Mouse (Mus musculus): ENCODE data around the gene 2810006K23Rik. TPM values are rescaled to one million over a fixed set of nuclear protein-coding genes. Genes with fewer than 3 reads are reported as not detected.
A peak's percentile ranks its signal among the peaks of the same experiment; 100 is the strongest.
"Not testable (repeated sequence)": the region's sequence is repeated elsewhere in the genome, so short reads cannot be mapped to it uniquely, and the experiment has no call there.

Gene 2810006K23Rik
- 16.2 and 16.4 TPM in 2 replicates for polyA plus RNA-seq (2015; fragmentation: Nextera tagmentation; extraction: Ambion mirVana)

DNA sequence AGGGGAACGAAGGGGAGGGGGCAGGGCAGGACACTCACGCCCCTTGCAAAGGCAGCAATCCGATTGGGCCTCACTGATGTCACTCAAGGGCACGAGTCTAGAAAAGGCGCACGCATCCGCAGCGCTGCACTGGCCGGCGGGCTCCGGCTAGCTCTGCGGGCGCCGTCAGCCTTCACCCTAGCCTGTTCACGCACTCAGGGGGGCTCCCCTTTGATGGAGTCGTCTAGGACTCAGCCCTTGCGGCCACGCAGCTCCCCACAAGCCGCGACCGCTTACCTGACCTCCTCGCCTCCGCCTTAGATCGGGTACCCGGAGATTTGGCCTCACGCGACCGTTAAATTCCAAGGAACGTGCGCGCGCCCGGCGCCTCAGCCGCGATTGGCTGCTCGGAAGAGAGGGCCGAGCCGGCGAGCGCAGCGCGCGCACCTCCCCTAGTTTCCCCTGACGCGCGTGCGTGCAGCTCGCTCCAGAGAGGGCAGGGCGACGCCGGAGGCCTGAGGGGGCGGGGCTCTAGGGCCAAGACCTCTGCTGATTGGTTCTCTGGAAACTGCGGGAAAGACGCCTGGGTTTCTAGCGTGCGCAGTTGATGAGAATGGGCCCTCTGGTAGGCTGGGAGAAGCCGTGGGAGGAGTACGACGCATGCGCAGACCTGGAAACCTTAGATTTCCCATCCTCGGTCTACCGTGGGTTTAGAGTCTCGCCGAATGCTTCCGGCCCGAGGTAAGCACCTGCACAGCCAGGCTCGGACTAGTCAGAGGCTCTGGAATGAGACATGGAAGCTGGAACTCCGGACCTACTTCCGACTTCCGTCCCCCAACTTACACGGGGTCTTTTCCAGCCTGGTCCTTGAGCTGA is at the start of gene 2810006K23Rik, which contains the start of gene Mphosph9:
Gene 2810006K23Rik (plus strand): TSS at position 580 of the 855 bp plus-strand sequence.
Gene Mphosph9 (minus strand): TSS at position 463 of the 855 bp plus-strand sequence.
- WGBS: under 1% methylated on average over 72 of the region's 72 CpGs
- peak within 1 kb of the TSS; percentile 64 for H3K4me3 ChIP-seq (replicated peaks)
- no peaks in the 10 kb centered on the region for H3K9me3 ChIP-seq
- peak within 1 kb of the TSS; percentile 81 for H3K4me2 ChIP-seq
- H3K36me3 ChIP-seq: no peaks in the 10 kb centered on the region
- H3K27me3 ChIP-seq (replicated peaks): no peaks in the 10 kb centered on the region
- H3K4me1 ChIP-seq: peaks cover 11% of the 10 kb centered on the region
- H3K27ac ChIP-seq: peak within 1 kb of the TSS; percentile 93
- ATAC-seq (ENCODE audit: insufficient read depth, low FRiP score, low read depth): peak; percentile 98
- H3K9ac ChIP-seq: peak within 1 kb of the TSS; percentile 53; the same call in 1 of the 2 replicates

DNA sequence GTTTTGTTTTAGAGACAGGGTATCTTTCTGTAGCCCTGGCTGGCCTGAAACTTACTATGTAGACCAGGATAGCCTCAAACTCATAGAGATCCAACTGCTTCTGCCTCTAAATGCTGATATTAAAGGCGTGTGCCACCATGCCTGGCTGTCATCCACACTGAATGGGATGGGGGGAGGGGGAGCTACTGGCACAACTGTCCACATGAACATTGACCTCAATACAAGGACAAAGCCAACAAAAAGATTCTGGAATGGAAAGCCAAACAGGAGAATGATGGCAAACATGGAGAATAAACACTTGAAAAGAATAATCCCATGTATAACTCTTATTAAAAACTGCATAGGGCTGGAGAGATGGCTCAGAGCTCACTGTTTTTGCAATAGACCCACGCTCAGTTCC is 45.0 kb upstream of the 2810006K23Rik start:
- Histone ChIP-seq H3K9me3 (no peaks in the 10 kb centered on the region), H3K4me3 (replicated peaks) (no peak overlapping the region), H3K27me3 (replicated peaks) (no peaks in the 10 kb centered on the region), H3K4me2 (no peak overlapping the region), H3K36me3 (peaks cover 14% of the 10 kb centered on the region), H3K27ac (no peak overlapping the region), H3K9ac (no peak overlapping the region), H3K4me1 (no peaks in the 10 kb centered on the region)
- ATAC-seq (ENCODE audit: insufficient read depth, low FRiP score, low read depth): no peak
- WGBS: 83% methylated on average over 2 of the region's 2 CpGs

DNA sequence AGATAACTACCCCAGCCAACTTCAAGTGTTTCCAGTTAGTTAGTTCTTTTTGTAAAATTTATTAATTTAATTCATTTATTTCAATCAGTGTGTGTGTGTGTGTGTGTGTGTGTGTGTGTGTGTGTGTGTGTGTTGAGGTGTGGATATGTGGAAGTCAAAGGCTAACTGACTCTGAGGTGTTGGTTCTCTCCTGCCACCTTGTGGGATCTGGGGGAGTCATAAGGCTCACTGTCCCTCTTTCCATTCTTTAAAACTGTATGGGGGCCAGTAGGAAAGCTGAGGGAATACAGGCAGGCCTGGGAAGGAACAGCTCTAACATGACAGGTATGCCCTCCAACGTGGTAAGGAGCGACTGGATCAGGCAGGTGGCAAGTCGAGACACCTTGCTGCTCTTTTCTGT is 43.6 kb upstream of the 2810006K23Rik start:
- WGBS: 67% methylated on average over 3 of the region's 3 CpGs
- H3K36me3 ChIP-seq: peaks cover 19% of the 10 kb centered on the region

DNA sequence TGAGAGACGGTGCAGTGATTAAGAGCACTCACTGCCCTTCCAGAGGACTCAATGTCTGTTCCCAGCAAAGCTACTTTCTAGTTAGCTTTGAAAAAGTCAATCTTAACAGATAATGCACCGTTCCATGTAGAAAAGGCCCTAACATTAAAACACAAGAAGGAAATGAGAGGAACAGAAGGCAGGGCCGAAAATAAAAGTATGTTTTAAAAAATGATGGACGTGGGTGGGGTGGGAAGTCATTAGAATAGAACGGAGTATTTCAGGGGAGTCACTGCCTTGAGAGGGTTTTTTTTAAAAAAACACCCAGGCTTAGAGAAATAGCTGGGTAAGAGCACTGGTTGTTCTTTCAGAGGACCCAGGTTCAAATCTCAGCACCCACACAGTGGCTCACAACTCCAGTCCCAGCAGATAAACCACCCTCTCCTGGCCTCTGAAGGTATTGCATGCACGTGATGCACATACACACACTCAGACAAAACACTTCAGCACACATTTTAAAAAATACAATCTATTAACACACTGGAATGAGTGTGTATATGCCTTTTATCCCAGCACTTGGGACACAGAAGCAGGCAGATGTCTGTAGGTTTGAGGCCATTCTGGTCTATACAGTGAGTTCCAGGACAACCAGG is 40.2 kb upstream of the 2810006K23Rik start:
- Histone ChIP-seq H3K9ac (no peak overlapping the region), H3K36me3 (peaks cover 31% of the 10 kb centered on the region), H3K4me3 (replicated peaks) (no peak overlapping the region), H3K27ac (no peak overlapping the region), H3K27me3 (replicated peaks) (no peaks in the 10 kb centered on the region), H3K9me3 (no peaks in the 10 kb centered on the region), H3K4me2 (no peak overlapping the region), H3K4me1 (no peaks in the 10 kb centered on the region)
- no peak for ATAC-seq (ENCODE audit: insufficient read depth, low FRiP score, low read depth)
- 91% methylated on average over 6 of the region's 6 CpGs for WGBS

More for the DNA sequence above, 43.6 kb upstream of the 2810006K23Rik start:
- H3K9ac ChIP-seq: no peak overlapping the region
- no peak for ATAC-seq (ENCODE audit: insufficient read depth, low FRiP score, low read depth)
- H3K4me2 ChIP-seq: no peak overlapping the region
- H3K4me1 ChIP-seq: no peaks in the 10 kb centered on the region
- no peak overlapping the region for H3K4me3 ChIP-seq (replicated peaks)
- no peaks in the 10 kb centered on the region for H3K9me3 ChIP-seq
- H3K27me3 ChIP-seq (replicated peaks): no peaks in the 10 kb centered on the region
- no peak overlapping the region for H3K27ac ChIP-seq

DNA sequence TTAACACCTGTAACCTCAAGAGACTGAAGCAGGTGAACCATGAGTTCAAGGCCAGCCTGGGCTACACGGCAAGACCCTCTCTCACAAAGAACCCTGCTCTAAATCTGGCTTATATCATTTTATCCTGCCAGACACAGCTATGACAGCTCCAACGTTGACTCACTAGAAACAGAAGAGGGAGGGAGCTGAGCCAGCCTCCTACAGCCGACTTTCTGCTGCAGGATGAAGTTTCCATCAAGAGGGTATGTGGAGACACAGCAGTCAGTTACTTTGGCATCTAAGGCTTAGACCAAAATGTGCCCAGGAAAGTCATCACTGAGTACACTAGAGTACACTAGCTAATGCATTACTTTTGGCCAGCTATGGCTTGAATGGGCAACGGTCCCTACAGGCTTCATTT is 37.7 kb upstream of the 2810006K23Rik start:
- no peaks in the 10 kb centered on the region for H3K9me3 ChIP-seq
- H3K27me3 ChIP-seq (replicated peaks): no peaks in the 10 kb centered on the region
- no peak for ATAC-seq (ENCODE audit: insufficient read depth, low FRiP score, low read depth)
- H3K9ac ChIP-seq: no peak overlapping the region
- WGBS: 91% methylated on average over 4 of the region's 4 CpGs
- H3K36me3 ChIP-seq: peaks cover 31% of the 10 kb centered on the region
- no peak overlapping the region for H3K4me3 ChIP-seq (replicated peaks)
- no peaks in the 10 kb centered on the region for H3K4me1 ChIP-seq
- H3K4me2 ChIP-seq: no peak overlapping the region
- no peak overlapping the region for H3K27ac ChIP-seq

DNA sequence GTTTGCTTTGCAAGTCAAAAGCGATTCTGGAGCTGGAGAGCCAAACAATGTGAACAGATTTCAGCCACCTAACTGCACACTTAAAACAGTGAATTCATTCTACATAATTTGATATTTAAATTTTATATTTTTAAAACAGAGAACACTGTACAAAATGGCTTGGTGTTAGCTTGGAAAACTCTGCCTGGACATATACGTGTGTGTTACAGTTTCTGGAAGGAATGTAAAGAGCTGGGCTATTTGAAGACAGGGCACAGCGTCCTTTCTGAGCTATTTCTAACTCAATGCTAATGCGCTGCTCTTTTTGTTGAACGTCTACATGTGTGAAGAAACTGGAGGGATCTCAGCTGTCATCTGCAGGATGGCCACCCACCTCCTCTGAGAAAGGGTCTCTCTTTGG is 33.9 kb upstream of the 2810006K23Rik start:
- Histone ChIP-seq H3K9ac (no peak overlapping the region), H3K9me3 (no peaks in the 10 kb centered on the region), H3K4me3 (replicated peaks) (no peak overlapping the region), H3K36me3 (peaks cover 42% of the 10 kb centered on the region), H3K27ac (no peak overlapping the region), H3K4me1 (no peaks in the 10 kb centered on the region), H3K27me3 (replicated peaks) (no peaks in the 10 kb centered on the region), H3K4me2 (no peak overlapping the region)
- ATAC-seq (ENCODE audit: insufficient read depth, low FRiP score, low read depth): no peak
- WGBS: 94% methylated on average over 5 of the region's 5 CpGs

DNA sequence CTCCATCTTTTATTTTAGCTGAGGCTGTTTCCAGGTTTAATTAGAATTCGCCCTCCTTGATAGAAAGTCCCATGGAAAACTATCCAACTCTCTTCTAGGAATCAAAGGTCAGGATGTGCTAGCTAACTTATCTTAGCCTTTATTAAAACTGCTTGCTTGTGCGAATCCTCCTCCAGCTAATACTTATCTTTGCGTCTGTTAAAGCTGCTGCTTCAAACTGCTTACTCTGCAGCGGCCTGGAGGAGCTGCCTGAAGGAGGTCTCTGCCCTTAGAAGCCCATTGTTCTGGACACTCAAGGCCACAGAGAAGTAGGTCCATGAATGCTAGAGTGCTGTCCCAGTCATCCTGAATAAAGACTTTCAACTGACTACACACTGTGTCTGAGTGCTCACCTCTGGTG is 31.4 kb upstream of the 2810006K23Rik start:
- H3K27me3 ChIP-seq (replicated peaks): no peaks in the 10 kb centered on the region
- H3K9ac ChIP-seq: no peak overlapping the region
- H3K9me3 ChIP-seq: no peaks in the 10 kb centered on the region
- no peak for ATAC-seq (ENCODE audit: insufficient read depth, low FRiP score, low read depth)
- 93% methylated on average over 4 of the region's 4 CpGs for WGBS
- H3K36me3 ChIP-seq: peaks cover 29% of the 10 kb centered on the region
- no peaks in the 10 kb centered on the region for H3K4me1 ChIP-seq
- H3K27ac ChIP-seq: no peak overlapping the region
- no peak overlapping the region for H3K4me3 ChIP-seq (replicated peaks)
- H3K4me2 ChIP-seq: no peak overlapping the region

DNA sequence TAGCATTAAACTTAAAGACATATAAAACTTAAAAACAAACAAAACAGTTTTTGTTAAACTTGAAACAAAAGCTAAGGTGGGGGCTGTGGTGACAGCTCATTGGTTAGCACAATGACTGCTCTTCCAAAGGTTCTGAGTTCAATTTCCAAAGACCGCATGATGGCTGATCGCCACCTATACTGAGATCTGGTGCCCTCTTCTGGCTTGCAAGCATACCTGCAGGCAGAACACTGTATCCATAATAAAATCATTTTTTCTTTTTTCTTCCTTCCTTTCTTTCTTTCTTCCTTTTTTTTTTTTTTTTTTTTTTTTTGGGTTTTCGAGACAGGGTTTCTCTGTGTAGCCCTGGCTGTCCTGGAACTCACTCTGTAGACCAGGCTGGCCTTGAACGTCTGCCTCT is 28.6 kb upstream of the 2810006K23Rik start:
- H3K27ac ChIP-seq; ATAC-seq (ENCODE audit: insufficient read depth, low FRiP score, low read depth); H3K9ac ChIP-seq; H3K9me3 ChIP-seq; H3K4me3 ChIP-seq (replicated peaks); H3K27me3 ChIP-seq (replicated peaks); H3K4me2 ChIP-seq; H3K4me1 ChIP-seq: not testable (repeated sequence)
- peaks cover 26% of the 10 kb centered on the region for H3K36me3 ChIP-seq
- WGBS: 57% methylated on average over 4 of the region's 4 CpGs

DNA sequence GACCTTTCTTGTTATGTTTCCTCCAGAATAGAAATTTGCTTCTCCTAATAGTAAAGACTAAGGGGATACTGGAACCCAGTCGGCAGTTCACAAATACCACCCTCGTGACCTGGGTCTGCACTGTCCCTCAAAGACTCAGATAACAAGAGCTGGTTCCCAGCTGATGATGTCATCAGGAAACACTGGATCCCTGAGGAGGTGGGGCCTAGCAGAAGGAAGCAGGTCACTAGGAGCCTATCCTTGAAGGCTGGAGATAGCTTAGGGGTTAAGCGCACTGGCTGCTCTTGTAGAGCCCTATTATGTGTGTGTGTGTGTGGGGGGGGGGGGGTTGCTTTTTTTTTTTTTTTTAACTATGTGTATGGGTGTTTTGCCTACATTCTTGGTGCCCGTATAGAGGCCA is 27.8 kb upstream of the 2810006K23Rik start:
- H3K4me1 ChIP-seq: no peaks in the 10 kb centered on the region
- WGBS: 62% methylated on average over 4 of the region's 4 CpGs
- no peak overlapping the region for H3K27ac ChIP-seq

DNA sequence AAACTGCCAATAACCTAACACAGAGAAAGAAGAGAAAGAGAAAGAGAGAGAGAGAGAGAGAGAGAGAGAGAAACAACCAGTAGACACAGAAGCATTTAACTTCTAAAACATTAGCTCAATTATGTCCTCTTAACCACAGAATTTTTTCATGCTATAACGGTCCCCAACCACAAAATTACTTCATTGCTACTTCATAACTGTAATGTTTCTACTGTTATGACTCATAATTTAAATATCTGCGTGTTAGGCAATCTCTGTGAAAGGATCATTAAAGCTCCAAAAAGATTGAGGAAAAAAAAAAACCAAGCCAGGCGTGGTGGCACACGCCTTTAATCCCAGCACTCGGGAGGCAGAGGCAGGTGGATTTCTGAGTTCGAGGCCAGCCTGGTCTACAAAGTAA is 25.0 kb upstream of the 2810006K23Rik start:
- WGBS: 88% methylated on average over 6 of the region's 6 CpGs
- not testable (repeated sequence) for H3K4me1 ChIP-seq; H3K9me3 ChIP-seq; H3K27ac ChIP-seq; ATAC-seq (ENCODE audit: insufficient read depth, low FRiP score, low read depth); H3K9ac ChIP-seq; H3K4me2 ChIP-seq; H3K4me3 ChIP-seq (replicated peaks); H3K27me3 ChIP-seq (replicated peaks)
- peaks cover 27% of the 10 kb centered on the region for H3K36me3 ChIP-seq

More for the DNA sequence above, 27.8 kb upstream of the 2810006K23Rik start:
- Histone ChIP-seq H3K36me3 (peaks cover 26% of the 10 kb centered on the region), H3K4me3 (replicated peaks) (no peak overlapping the region), H3K27me3 (replicated peaks) (no peaks in the 10 kb centered on the region), H3K4me2 (no peak overlapping the region), H3K9me3 (no peaks in the 10 kb centered on the region), H3K9ac (no peak overlapping the region)
- ATAC-seq (ENCODE audit: insufficient read depth, low FRiP score, low read depth): no peak

DNA sequence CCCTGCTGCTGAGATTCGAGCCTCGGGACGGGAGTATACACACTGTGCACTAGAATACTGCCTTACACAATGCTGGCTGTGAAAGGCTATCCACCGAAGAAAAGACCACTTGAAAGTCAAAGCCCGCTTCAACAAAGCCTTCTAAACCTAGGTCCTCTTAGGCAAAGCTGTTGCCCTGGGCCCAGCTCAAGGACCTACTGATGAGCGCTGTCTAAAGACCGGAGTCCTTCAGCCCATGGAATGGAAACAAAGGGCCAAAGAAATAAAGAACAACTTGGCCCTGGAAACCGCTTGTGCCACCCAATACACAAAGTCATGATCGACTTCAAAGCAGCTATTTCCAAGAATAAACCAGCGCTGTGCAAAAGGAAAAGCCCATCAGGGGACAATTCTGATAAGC is 18.7 kb upstream of the 2810006K23Rik start:
- no peak overlapping the region for H3K4me3 ChIP-seq (replicated peaks)
- H3K9ac ChIP-seq: no peak overlapping the region
- no peak overlapping the region for H3K4me2 ChIP-seq
- H3K9me3 ChIP-seq: no peaks in the 10 kb centered on the region
- no peaks in the 10 kb centered on the region for H3K4me1 ChIP-seq
- 93% methylated on average over 10 of the region's 10 CpGs for WGBS
- no peak for ATAC-seq (ENCODE audit: insufficient read depth, low FRiP score, low read depth)
- H3K27me3 ChIP-seq (replicated peaks): no peaks in the 10 kb centered on the region
- peaks cover 28% of the 10 kb centered on the region for H3K36me3 ChIP-seq
- H3K27ac ChIP-seq: no peak overlapping the region

DNA sequence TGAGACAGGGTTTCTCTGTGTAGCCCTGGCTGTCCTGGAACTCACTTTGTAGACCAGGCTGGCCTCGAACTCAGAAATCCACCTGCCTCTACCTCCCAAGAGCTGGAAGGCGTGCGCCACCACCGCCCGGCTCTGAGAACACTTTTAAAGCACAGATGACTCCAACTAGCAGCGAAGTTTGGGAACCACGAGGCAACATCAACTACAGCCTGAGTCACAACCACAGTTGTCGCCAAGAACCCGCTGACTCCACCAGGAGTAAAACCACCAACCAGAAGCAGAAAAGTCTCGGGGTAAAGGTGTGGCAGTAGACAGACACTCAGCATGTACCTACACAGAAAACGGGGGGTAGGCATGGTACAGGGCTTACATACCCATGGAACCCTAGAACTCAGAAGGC is 17.8 kb upstream of the 2810006K23Rik start:
- Histone ChIP-seq H3K9me3 (no peaks in the 10 kb centered on the region), H3K4me3 (replicated peaks) (no peak overlapping the region), H3K4me1 (no peaks in the 10 kb centered on the region), H3K4me2 (no peak overlapping the region), H3K27ac (no peak overlapping the region), H3K36me3 (peaks cover 28% of the 10 kb centered on the region), H3K27me3 (replicated peaks) (no peaks in the 10 kb centered on the region), H3K9ac (no peak overlapping the region)
- no peak for ATAC-seq (ENCODE audit: insufficient read depth, low FRiP score, low read depth)
- WGBS: 91% methylated on average over 11 of the region's 11 CpGs

Data from stomach, embryonic 15.5 days (tissue).